Mouse (Mus musculus): ENCODE results near the gene Efnb3.

Gene Efnb3

DNA sequence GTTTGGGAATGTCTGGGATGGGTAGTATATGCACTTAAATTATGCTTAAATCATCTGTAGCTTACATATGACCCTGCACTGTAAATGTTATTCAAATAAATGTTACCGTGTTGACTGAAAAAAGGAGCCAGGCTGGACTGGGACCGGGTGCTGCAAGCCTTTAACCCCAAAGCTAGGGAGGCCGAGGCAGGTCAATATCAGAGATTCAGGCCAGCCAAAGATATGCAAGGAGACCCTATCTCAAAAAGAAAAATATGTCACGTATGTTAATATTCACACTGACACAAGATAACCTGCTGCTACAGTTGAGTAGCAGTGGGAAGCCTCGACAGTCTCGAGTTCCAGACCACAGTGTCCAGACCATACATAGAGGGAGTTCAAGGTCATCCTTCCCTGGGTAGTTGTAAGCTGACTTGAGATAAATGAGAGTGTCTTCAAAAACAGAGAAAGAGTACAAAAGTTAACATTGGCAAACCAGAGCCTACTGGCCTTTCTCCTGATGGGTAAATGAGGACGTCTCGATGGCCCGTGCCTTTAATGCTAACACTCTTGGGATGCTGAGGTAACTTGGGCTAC is 22.3 kb upstream of the Efnb3 start:
- no peak for DNase-seq (ENCODE audit: low spot score)

DNA sequence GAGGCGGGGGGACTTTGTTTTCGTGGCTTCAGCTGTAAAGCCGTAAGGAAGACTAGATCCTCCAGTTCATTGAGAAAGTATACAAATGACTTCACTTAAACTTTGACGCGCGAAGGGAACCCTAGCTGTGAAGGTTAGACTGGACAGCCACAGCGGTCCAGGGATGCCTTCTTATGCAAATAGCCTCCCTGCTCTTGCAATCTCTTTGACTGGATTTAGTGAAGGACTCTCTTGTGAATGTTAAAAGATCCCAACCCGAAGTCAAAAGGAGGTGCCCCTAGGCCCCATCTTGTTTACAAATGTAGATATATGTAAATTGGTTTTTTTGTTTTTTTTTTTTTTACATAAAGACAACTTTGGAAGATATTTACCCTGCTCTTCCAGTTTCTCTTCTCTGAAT is 21.8 kb upstream of the Efnb3 start:
- DNase-seq (ENCODE audit: low spot score), result no peak

GRCm38 (mm10) chr11:69581147-69581688 is 21.2 kb upstream of the Efnb3 start:
- peak; percentile 91 for DNase-seq (ENCODE audit: low spot score)

- no peak for DNase-seq (ENCODE audit: low spot score)
Observed at GRCm38 (mm10) chr11:69580572-69581146, 20.7 kb upstream of the Efnb3 start.

GRCm38 (mm10) chr11:69580091-69580514 is 20.1 kb upstream of the Efnb3 start, which contains the start of the genes Wrap53 and Trp53:
Gene Wrap53 (minus strand): TSS chr11:69580255.
Gene Trp53 (plus strand): TSS chr11:69580359.
- peak; percentile 90 for DNase-seq (ENCODE audit: low spot score)

- peak; percentile 100 for DNase-seq (ENCODE audit: low spot score)
Observed at GRCm38 (mm10) chr11:69579128-69580017, 19.4 kb upstream of the Efnb3 start.

GRCm38 (mm10) chr11:69578301-69578700 is 18.3 kb upstream of the Efnb3 start:
- DNase-seq (ENCODE audit: low spot score), result no peak

GRCm38 (mm10) chr11:69576307-69576706 is 16.3 kb upstream of the Efnb3 start:
- DNase-seq (ENCODE audit: low spot score), result peak; percentile 60

DNA sequence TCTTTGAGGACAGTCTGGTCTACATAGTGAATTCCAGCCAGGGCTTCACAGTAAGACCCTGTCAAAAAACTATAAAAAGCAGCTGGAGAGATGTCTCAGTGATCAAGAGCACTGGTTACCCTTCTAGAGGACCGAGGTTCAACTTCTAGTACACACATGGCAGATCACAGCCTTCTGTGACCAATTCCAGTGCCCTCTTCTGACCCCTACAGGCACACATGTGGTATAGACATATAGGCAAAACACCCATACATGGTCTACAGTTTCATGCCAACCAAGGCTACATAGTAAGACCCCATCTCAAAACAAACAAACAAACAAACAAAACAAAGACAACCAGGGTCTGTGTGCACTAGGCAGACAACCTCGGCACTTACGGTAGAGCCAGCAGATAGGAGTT is 15.2 kb upstream of the Efnb3 start:
- DNase-seq (ENCODE audit: low spot score), result peak; percentile 56

- DNase-seq (ENCODE audit: low spot score), result no peak
Observed at GRCm38 (mm10) chr11:69565131-69565530, 5.1 kb upstream of the Efnb3 start.

DNA sequence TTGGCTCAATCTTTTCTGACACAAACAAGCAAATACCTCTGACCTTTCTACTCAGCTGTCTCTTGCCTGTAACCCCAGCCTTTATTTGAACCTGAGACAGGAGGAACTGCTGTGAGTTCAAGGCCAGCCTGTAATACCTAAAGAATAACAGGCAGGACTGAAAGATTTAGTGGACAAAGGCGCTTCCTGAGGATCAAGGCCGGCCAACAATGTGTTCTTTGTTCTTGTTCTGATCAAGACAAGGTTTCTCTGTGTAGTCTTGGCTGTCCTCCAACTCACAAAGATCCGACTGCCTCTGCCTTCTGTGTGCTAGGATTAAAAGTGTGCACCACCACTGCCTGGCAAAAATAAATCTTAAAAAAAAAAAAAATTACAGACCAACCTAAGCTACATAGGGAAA is 4.4 kb upstream of the Efnb3 start:
- no peak for DNase-seq (ENCODE audit: low spot score)

GRCm38 (mm10) chr11:69563373-69563772 is 3.4 kb upstream of the Efnb3 start:
- no peak for DNase-seq (ENCODE audit: low spot score)

- no peak for DNase-seq (ENCODE audit: low spot score)
Observed at GRCm38 (mm10) chr11:69560896-69561854, 1.2 kb upstream of the Efnb3 start.

- DNase-seq (ENCODE audit: low spot score), result no peak
Observed at GRCm38 (mm10) chr11:69559183-69559582, 822 bp downstream of the Efnb3 start.

DNA sequence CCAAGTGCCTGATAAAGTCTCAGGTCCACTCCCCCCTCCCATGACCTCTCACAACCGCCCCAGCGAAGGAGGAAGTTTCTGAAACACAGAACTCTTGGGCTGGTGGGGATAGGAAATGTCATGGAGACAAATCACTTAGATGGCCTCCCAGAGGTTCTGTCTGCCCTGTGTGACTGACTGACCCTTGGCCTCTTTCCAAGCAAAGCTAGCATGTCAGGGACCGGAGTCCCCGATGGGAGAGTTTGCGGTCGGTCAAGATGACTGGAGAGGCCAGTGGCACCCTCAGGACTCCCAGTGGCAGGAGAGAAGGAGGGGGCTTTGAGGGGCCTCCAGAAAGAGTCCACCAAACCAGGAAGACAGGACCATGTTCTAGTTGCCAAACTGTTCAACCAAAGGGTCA is 1.2 kb downstream of the Efnb3 start:
- no peak for DNase-seq (ENCODE audit: low spot score)

- DNase-seq (ENCODE audit: low spot score), result no peak
Observed at GRCm38 (mm10) chr11:69557381-69557958, 2.5 kb downstream of the Efnb3 start.

DNA sequence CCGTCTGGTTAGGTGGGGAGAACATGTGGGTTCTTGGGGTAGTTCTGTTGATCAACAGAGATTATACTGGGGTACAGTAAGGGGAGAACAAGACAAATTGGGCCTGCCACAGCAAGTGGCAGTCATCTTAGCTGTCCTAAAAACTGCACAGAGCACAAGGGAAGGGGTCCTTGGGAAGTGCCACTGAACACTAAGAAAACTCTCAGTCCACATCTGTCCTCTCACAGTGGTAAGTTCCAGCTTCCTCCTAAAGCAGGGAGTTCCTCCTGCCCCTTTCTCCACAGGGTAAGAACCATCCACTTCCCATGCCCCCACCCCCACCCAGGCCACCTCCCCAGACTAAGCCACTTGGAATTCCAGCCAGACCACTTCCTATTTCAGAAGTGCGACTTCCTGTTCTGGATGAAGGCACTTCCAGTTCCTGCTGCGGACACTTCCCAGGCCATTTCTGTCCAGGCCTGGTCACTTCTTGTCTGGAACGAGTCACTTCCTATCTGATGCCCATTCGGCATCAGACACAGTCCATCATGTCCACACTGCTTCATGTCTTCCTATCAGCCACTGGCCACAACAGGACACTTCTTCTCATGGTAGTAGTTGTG is 5.4 kb downstream of the Efnb3 start:
- DNase-seq (ENCODE audit: low spot score), result no peak

DNA sequence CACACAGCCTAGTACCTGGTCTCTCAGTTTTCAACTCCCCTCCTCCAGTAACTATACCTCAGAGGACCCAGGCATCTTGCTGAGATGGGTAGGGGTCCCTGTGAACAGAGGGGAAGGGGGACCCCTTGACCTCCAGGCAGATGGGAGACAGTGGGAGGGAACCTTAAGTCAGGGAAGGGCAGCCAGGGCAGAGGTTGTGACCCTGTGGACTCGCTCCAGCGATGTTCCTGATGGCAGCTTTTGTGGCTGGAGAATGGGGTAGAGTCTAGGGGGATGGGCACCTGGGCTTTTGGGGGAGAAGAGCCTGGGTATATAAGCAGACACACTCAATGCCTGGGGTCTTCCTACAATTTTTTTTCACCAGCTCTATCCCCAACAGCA is 6.7 kb downstream of the Efnb3 start:
- DNase-seq (ENCODE audit: low spot score), result no peak

DNA sequence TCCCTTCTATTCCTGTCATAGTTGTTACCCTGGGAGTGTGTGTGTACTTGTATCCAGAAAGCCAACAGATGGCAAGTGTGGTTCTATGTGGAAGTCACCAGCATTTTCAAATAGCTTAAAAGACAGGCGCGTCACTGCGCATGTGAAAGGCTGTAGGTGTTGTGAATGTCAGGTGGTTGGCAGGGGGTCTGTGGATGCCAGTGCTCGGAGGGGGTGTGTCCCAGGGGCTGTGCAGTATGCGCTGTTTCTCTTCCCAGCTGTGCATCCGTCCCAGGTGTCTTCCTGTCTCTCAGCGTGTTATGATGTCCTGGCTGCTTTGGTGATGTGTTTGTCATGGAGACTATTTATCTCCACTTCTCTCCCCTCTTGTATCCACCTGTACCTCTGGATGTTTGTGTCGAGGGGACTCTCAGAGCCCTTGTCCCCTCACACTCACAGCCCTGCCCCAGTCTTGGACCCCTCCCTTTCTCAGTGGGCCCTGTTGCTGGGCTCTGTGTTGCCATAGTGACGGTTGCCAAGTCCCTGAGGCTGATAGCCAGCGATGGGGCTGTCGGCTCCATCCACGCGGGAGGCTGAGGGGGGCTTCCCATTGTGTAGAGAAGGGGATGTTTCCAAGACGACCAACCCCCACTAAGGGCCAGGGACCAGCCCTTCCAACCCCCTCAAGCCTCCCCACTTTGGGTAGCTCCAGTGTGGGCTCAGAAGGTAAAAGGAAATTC is 7.2 kb downstream of the Efnb3 start:
- no peak for DNase-seq (ENCODE audit: low spot score)

DNA sequence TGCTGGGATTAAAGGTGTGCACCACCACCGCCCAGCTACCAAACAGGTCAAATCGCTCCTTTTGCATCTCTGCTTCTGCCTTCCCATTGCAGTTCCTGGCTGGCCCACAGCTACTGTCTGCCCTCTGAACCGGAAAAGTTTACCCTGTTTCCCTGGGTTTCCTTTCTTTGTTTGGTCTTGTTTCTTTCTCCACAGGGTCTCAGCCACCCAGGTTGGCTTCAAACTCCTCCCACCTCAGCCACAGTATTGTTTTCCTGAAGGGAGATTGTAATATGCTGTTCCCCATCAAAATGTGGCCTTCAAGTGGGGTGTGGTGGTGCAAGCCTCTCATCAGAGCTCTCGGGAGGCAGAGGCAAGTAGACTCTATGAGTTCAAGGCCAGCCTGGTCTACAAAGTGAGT is 8.7 kb downstream of the Efnb3 start:
- DNase-seq (ENCODE audit: low spot score), result no peak
